Mouse (Mus musculus) right cerebral cortex, postnatal 36 days (tissue): Measurements from ENCODE around the gene Gm19668.
"Not testable (repeated sequence)": the region's sequence is repeated elsewhere in the genome, so short reads cannot be mapped to it uniquely, and the experiment has no call there.

ENCODE experiments used
- DNase-seq, 2 experiments: peaks; one replicate each; pipeline ENCODE4 v3.0.0; 2022; ENCODE audit warnings: low spot score in 2 of 2, mixed read lengths in 1 of 2

Gene Gm19668

GRCm38 (mm10) chr10:77798921-77799508, at the start of gene Gm19668:
TSS of gene Gm19668 (minus strand) at chr10:77799133.
- DNase-seq: no peak

GRCm38 (mm10) chr10:77847538-77847937, 48.6 kb upstream of the Gm19668 start:
- DNase-seq: no peak

GRCm38 (mm10) chr10:77846961-77847360, 48.0 kb upstream of the Gm19668 start:
- DNase-seq: no peak

GRCm38 (mm10) chr10:77846503-77846902, 47.6 kb upstream of the Gm19668 start, which contains the start of gene Gm36176:
TSS of gene Gm36176 (plus strand) at chr10:77846803.
- no peak for DNase-seq

- DNase-seq: no peak
These were observed 40.1 kb upstream of the Gm19668 start for GRCm38 (mm10) chr10:77839006-77839405.

GRCm38 (mm10) chr10:77835647-77836046, 36.7 kb upstream of the Gm19668 start, which contains the start of gene Krtap10-10:
TSS of gene Krtap10-10 (plus strand) at chr10:77835947.
- peak; percentile 9 to 13 for DNase-seq

- no peak for DNase-seq
These were observed 28.0 kb upstream of the Gm19668 start, which contains the start of gene Krtap10-4 for GRCm38 (mm10) chr10:77826951-77827350. TSS of gene Krtap10-4 (minus strand) at chr10:77827095.

GRCm38 (mm10) chr10:77819203-77819602, 20.3 kb upstream of the Gm19668 start:
- DNase-seq: no peak

GRCm38 (mm10) chr10:77818523-77818922, 19.6 kb upstream of the Gm19668 start:
- no peak for DNase-seq

- no peak for DNase-seq
These were observed 16.6 kb upstream of the Gm19668 start for GRCm38 (mm10) chr10:77815514-77815913.

- DNase-seq: no peak
These were observed 15.4 kb upstream of the Gm19668 start, which contains the start of gene Gm2696 for GRCm38 (mm10) chr10:77814382-77814781. TSS of gene Gm2696 (plus strand) at chr10:77814682.

- no peak for DNase-seq
These were observed 12.8 kb upstream of the Gm19668 start, which contains the start of gene Gm9507 for GRCm38 (mm10) chr10:77811743-77812142. TSS of gene Gm9507 (minus strand) at chr10:77811843.

GRCm38 (mm10) chr10:77804095-77804494, 5.2 kb upstream of the Gm19668 start:
- DNase-seq: no peak

- DNase-seq: not testable (repeated sequence)
These were observed 591 bp downstream of the Gm19668 start for GRCm38 (mm10) chr10:77798164-77798920.

GRCm38 (mm10) chr10:77797677-77798076, 1.3 kb downstream of the Gm19668 start:
- DNase-seq: no peak

- DNase-seq: no peak
These were observed 4.0 kb downstream of the Gm19668 start, which contains the start of gene Gm9639 for GRCm38 (mm10) chr10:77794976-77795375. TSS of gene Gm9639 (minus strand) at chr10:77795076.

- no peak for DNase-seq
These were observed 10.3 kb downstream of the Gm19668 start for GRCm38 (mm10) chr10:77788621-77789020.

GRCm38 (mm10) chr10:77787876-77788275, 11.1 kb downstream of the Gm19668 start, which contains the start of gene Gm7137:
TSS of gene Gm7137 (minus strand) at chr10:77788200.
- not testable (repeated sequence) for DNase-seq

GRCm38 (mm10) chr10:77783396-77783795, 15.5 kb downstream of the Gm19668 start:
- not testable (repeated sequence) for DNase-seq

GRCm38 (mm10) chr10:77782442-77782841, 16.5 kb downstream of the Gm19668 start, which contains the start of gene Gm3250:
TSS of gene Gm3250 (minus strand) at chr10:77782542.
- not testable (repeated sequence) for DNase-seq

- not testable (repeated sequence) for DNase-seq
These were observed 22.1 kb downstream of the Gm19668 start, which contains the start of gene Gm7138 for GRCm38 (mm10) chr10:77776844-77777243. TSS of gene Gm7138 (minus strand) at chr10:77776944.

- not testable (repeated sequence) for DNase-seq
These were observed 26.8 kb downstream of the Gm19668 start for GRCm38 (mm10) chr10:77772142-77772541.
